Mouse (Mus musculus) ES-Bruce4 (cell line): ENCODE data around the gene Rps6ka5.

Source experiments
- CTCF ChIP-seq: IDR thresholded peaks from one replicate; pipeline ENCODE4 v1.8.1; 2011; ENCODE audit warnings: low read depth, low read length
- POLR2A ChIP-seq: IDR thresholded peaks from one replicate; pipeline ENCODE4 v1.8.1; 2011; ENCODE audit warnings: low read length; ENCODE audit not compliant: insufficient read depth

GRCm38 (mm10) chr12:100568105-100568504 is 158.7 kb downstream of the Rps6ka5 start:
- TF ChIP-seq POLR2A (no peak), CTCF (no peak)
